Mouse (Mus musculus): ENCODE results near the gene Haus2. TPM values are rescaled to one million over a fixed set of nuclear protein-coding genes. Genes with fewer than 3 reads are reported as not detected.

The Haus2 gene
- polyA plus RNA-seq, 1 experiment = 4.4 TPM

DNA sequence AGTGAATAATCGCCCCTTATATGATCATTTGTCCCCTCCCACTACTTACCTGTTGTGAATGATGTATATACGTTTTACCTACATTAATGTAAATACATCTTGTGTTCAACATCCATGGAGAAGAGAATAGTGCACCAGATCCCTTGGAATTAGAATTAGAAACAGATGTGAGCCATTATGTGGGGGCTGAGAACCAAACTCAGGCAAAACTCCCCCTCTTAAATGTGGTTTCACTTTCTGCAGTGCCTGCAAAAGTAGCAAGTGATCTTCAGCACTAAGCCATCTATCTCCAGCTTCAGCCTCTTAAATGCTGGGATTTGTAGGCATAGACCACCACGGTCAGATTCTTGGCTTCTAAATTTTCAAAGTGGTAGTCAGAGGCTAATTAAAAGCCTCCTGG lies 34.1 kb upstream of the Haus2 start:
- no peaks in the 10 kb centered on the region for H3K27me3 ChIP-seq (ENCODE audit: control insufficient read depth, insufficient read depth, insufficient read length)
- TF ChIP-seq USF1 (IDR thresholded peaks at IDR 0.05; ENCODE audit: low read depth) (no peak), MAX (IDR thresholded peaks at IDR 0.05; ENCODE audit: low read depth) (no peak), TCF12 (IDR thresholded peaks at IDR 0.05; ENCODE audit: insufficient read depth, poor library complexity, severe bottlenecking) (no peak), MYOD1 (IDR thresholded peaks at IDR 0.05; ENCODE audit: control insufficient read depth in 1 of 3, insufficient read length in 2 of 3, low read depth in 2 of 3) (no peak), CEBPB (IDR thresholded peaks at IDR 0.05; ENCODE audit: insufficient read depth, poor library complexity, severe bottlenecking) (no peak), TCF3 (IDR thresholded peaks at IDR 0.05; ENCODE audit: insufficient read length, low read depth) (no peak), POLR2A (IDR thresholded peaks at IDR 0.05; ENCODE audit: insufficient read length, low read depth) (no peak), E2F4 (IDR thresholded peaks at IDR 0.05; ENCODE audit: insufficient read depth) (no peak), POLR2AphosphoS2 (IDR thresholded peaks at IDR 0.05; ENCODE audit: insufficient read length, low read depth) (no peak), MYOG (IDR thresholded peaks at IDR 0.05; ENCODE audit: control insufficient read depth in 1 of 3, insufficient read depth in 1 of 3, insufficient read length in 2 of 3, low read depth in 2 of 3) (no peak), SRF (IDR thresholded peaks at IDR 0.05; ENCODE audit: control insufficient read depth, insufficient read length, low read depth) (no peak), REST (IDR thresholded peaks at IDR 0.05; ENCODE audit: insufficient read depth, insufficient read length) (no peak)
- no peak overlapping the region for H3K4me3 ChIP-seq
- H3K79me2 ChIP-seq (ENCODE audit: control insufficient read depth, insufficient read depth) = peaks cover 88% of the 10 kb centered on the region
- no peaks in the 10 kb centered on the region for H3K36me3 ChIP-seq (ENCODE audit: control insufficient read depth, insufficient read depth)
- H3K4me2 ChIP-seq (ENCODE audit: low read depth) = no peak overlapping the region
- no peak overlapping the region for H3ac ChIP-seq (ENCODE audit: control insufficient read depth, insufficient read length)

DNA sequence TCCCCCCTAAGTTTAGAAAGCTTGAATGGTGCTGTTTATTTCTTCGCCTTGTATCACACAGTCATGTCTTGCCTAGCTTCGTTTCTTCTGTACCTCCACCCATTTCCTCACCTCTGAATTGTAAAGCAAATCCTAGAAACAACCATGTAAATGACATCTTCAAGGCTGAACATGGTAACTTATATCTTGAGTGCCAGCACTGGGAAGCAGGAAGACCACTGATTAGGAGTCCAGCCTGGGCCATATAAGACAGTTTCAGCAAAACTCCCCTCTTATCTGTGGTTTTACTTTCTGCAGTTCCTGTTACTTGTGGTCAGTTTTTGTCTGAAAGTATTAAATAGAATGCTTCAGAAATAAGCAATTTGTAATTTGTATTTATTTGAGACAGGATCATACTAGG lies 33.2 kb upstream of the Haus2 start:
- H3K4me3 ChIP-seq = no peak overlapping the region
- no peaks in the 10 kb centered on the region for H3K36me3 ChIP-seq (ENCODE audit: control insufficient read depth, insufficient read depth)
- no peaks in the 10 kb centered on the region for H3K27me3 ChIP-seq (ENCODE audit: control insufficient read depth, insufficient read depth, insufficient read length)
- peaks cover 88% of the 10 kb centered on the region for H3K79me2 ChIP-seq (ENCODE audit: control insufficient read depth, insufficient read depth)
- H3K4me2 ChIP-seq (ENCODE audit: low read depth) = no peak overlapping the region
- TF ChIP-seq POLR2A (IDR thresholded peaks at IDR 0.05; ENCODE audit: insufficient read length, low read depth) (no peak), TCF3 (IDR thresholded peaks at IDR 0.05; ENCODE audit: insufficient read length, low read depth) (no peak), MYOD1 (IDR thresholded peaks at IDR 0.05; ENCODE audit: control insufficient read depth in 1 of 3, insufficient read length in 2 of 3, low read depth in 2 of 3) (no peak)
- H3ac ChIP-seq (ENCODE audit: control insufficient read depth, insufficient read length) = no peak overlapping the region

DNA sequence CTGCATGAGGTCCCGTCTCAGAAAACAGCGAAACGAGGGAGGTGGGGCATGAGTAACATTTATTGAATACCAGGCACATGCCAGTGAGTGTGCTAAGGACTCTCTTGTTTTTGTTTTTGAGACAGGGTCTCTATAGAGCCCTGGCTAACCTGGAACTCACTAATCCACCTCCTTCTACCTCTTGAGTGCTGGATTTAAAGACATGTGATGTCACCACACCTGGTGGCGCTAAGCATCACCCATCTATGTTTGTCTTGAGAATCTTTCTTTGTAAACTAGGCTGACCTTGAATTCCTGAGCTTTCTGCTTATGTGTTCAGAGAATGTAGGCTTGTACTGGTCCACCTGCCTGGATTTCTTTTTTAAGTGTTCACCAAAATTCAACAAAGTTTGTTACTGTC lies 31.4 kb upstream of the Haus2 start:
- Histone ChIP-seq H3K36me3 (ENCODE audit: control insufficient read depth, insufficient read depth) (no peaks in the 10 kb centered on the region), H3K27me3 (ENCODE audit: control insufficient read depth, insufficient read depth, insufficient read length) (no peaks in the 10 kb centered on the region), H3ac (ENCODE audit: control insufficient read depth, insufficient read length) (no peak overlapping the region), H3K79me2 (ENCODE audit: control insufficient read depth, insufficient read depth) (peaks cover 86% of the 10 kb centered on the region), H3K4me2 (ENCODE audit: low read depth) (no peak overlapping the region), H3K4me3 (no peak overlapping the region)
- TF ChIP-seq POLR2AphosphoS2 (IDR thresholded peaks at IDR 0.05; ENCODE audit: insufficient read length, low read depth) = no peak
- no peak for TF ChIP-seq CEBPB (IDR thresholded peaks at IDR 0.05; ENCODE audit: insufficient read depth, poor library complexity, severe bottlenecking)
- no peak for TF ChIP-seq TCF3 (IDR thresholded peaks at IDR 0.05; ENCODE audit: insufficient read length, low read depth)
- TF ChIP-seq SRF (IDR thresholded peaks at IDR 0.05; ENCODE audit: control insufficient read depth, insufficient read length, low read depth) = no peak
- TF ChIP-seq E2F4 (IDR thresholded peaks at IDR 0.05; ENCODE audit: insufficient read depth) = no peak
- TF ChIP-seq MAX (IDR thresholded peaks at IDR 0.05; ENCODE audit: low read depth) = no peak
- no peak for TF ChIP-seq MYOG (IDR thresholded peaks at IDR 0.05; ENCODE audit: control insufficient read depth in 1 of 3, insufficient read depth in 1 of 3, insufficient read length in 2 of 3, low read depth in 2 of 3)

DNA sequence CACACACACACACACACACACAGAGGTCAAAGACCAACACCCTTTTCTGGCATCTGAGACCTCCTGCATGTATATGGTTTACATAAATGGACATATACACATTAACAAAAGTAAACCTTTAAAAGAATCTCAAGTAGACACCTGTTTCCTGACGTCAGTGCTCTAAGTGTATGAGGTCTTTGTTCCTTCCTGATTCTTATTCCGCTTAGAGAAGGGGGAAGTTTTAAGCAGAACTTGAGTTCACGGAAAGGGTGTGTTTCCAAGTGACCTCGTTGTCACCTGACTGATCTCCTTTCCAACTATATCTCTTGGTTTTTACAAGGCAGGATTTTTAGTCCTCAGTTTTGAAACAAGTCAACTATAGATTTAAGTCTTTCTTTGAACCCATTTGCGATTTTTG lies 30.9 kb upstream of the Haus2 start:
- TF ChIP-seq POLR2AphosphoS2 (IDR thresholded peaks at IDR 0.05; ENCODE audit: insufficient read length, low read depth) (no peak), MAX (IDR thresholded peaks at IDR 0.05; ENCODE audit: low read depth) (no peak), CEBPB (IDR thresholded peaks at IDR 0.05; ENCODE audit: insufficient read depth, poor library complexity, severe bottlenecking) (no peak), MYOG (IDR thresholded peaks at IDR 0.05; ENCODE audit: control insufficient read depth in 1 of 3, insufficient read depth in 1 of 3, insufficient read length in 2 of 3, low read depth in 2 of 3) (no peak), TCF3 (IDR thresholded peaks at IDR 0.05; ENCODE audit: insufficient read length, low read depth) (no peak), USF1 (IDR thresholded peaks at IDR 0.05; ENCODE audit: low read depth) (no peak), REST (IDR thresholded peaks at IDR 0.05; ENCODE audit: insufficient read depth, insufficient read length) (no peak), SRF (IDR thresholded peaks at IDR 0.05; ENCODE audit: control insufficient read depth, insufficient read length, low read depth) (no peak), TCF12 (IDR thresholded peaks at IDR 0.05; ENCODE audit: insufficient read depth, poor library complexity, severe bottlenecking) (no peak), POLR2A (IDR thresholded peaks at IDR 0.05; ENCODE audit: insufficient read length, low read depth) (no peak), E2F4 (IDR thresholded peaks at IDR 0.05; ENCODE audit: insufficient read depth) (no peak), MYOD1 (IDR thresholded peaks at IDR 0.05; ENCODE audit: control insufficient read depth in 1 of 3, insufficient read length in 2 of 3, low read depth in 2 of 3) (no peak)

DNA sequence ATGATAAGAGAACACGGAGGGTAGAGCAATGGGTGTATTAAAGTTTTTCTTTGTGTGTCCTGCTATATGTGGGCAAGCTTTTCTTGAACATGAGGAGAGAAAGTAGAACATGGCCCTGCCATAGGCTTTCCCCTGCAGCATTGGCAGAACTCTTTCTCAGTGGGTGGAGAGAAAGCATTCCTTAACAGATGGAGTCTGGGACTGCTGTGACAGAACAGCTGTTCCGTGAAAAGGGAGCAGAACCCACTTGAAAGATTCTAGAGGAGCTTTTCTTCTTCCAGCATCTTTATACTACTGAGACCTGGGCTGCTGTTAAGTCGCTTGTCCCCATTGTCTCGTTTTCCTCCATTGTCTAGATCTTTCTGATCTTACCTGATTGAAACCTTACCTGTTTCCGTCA lies 19.4 kb upstream of the Haus2 start:
- Histone ChIP-seq H3K36me3 (ENCODE audit: control insufficient read depth, insufficient read depth) (peaks cover 19% of the 10 kb centered on the region), H3ac (ENCODE audit: control insufficient read depth, insufficient read length) (no peak overlapping the region), H3K4me2 (ENCODE audit: low read depth) (no peak overlapping the region), H3K79me2 (ENCODE audit: control insufficient read depth, insufficient read depth) (no peaks in the 10 kb centered on the region), H3K27me3 (ENCODE audit: control insufficient read depth, insufficient read depth, insufficient read length) (no peaks in the 10 kb centered on the region), H3K4me3 (no peak overlapping the region)
- TF ChIP-seq E2F4 (IDR thresholded peaks at IDR 0.05; ENCODE audit: insufficient read depth) (no peak), TCF3 (IDR thresholded peaks at IDR 0.05; ENCODE audit: insufficient read length, low read depth) (no peak)

More for the DNA sequence above, 30.9 kb upstream of the Haus2 start:
- H3K79me2 ChIP-seq (ENCODE audit: control insufficient read depth, insufficient read depth) = peaks cover 81% of the 10 kb centered on the region
- H3ac ChIP-seq (ENCODE audit: control insufficient read depth, insufficient read length) = no peak overlapping the region
- no peaks in the 10 kb centered on the region for H3K27me3 ChIP-seq (ENCODE audit: control insufficient read depth, insufficient read depth, insufficient read length)
- no peak overlapping the region for H3K4me3 ChIP-seq
- no peak overlapping the region for H3K4me2 ChIP-seq (ENCODE audit: low read depth)
- no peaks in the 10 kb centered on the region for H3K36me3 ChIP-seq (ENCODE audit: control insufficient read depth, insufficient read depth)
